Mouse (Mus musculus): ENCODE measurements at regions not wholly inside any gene's neighbourhood (a gene's known extent, or its start where the extent isn't known, plus 50 kb on each side); places are given as distances from the start of the nearest gene placed in this dataset.
"Not testable (repeated sequence)": the region's sequence is repeated elsewhere in the genome, so short reads cannot be mapped to it uniquely, and the experiment has no call there.

DNA sequence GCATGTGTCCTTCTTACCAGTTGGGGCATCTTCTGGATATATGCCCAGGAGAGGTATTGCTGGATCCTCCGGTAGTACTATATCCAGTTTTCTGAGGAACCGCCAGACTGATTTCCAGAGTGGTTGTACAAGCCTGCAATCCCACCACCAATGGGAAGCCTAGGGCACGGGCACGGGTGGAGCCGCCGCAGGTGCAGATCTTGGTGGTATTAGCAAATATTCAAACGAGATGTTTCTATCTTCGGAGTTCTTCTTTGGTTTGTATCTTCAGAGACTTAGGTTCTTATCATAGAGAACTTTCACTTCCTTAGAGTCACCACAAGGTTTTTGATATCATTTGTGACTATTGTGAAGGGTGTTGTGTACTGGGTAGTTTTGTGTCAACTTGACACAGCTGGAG, 103.1 kb downstream of the Btbd35f12 start:
- H3K36me3 ChIP-seq; H3K27ac ChIP-seq; H3K9me3 ChIP-seq; H3K4me1 ChIP-seq; H3K27me3 ChIP-seq (ENCODE audit: insufficient read depth, poor library complexity, severe bottlenecking); H3K4me3 ChIP-seq: not testable (repeated sequence)
- peak; percentile 91 for DNase-seq (ENCODE audit: low spot score)
- 89% methylated on average over 8 of the region's 8 CpGs for WGBS

Data from heart, embryonic 10.5 days (tissue).